Mouse (Mus musculus) monocyte, adult 2 months (primary cell): Measurements from ENCODE around the gene Fam102b.
A peak's percentile ranks its signal among the peaks of the same experiment; 100 is the strongest.

Source experiments
- DNase-seq, 2 experiments: peaks; one replicate each; pipeline ENCODE4 v3.0.0; 2022; ENCODE audit warnings: low spot score in 2 of 2, low read depth in 1 of 2

Fam102b gene

DNA sequence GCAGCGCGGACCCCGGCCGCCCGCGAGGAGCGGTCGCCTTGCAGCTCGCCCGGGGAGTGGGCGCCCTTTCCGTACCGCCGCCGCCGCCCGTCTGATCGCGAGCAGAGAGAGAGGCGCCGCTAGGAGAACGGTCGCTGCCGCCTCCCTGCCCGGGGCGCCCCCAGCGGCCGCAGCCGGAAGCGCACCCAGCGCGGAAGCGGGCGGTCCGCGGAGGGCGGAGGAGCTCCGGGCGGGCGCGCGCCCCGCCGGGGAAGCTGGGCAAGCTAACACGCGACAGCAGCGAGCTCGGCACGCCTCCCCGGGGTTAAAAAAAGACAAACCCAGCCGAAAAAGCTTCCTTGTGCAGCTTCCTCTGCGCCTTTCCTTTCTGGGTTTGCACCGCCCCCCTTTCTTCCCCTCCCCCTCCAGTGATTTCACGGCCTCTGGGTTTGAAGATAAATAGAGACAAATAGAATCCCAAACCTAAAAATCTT is at the start of gene Fam102b:
Fam102b (minus strand) TSS at position 93 of the 473 bp plus-strand sequence.
- DNase-seq = peak; percentile 74 to 84

- peak in 1 of 2 experiments; percentile 7 for DNase-seq
Observed at GRCm38 (mm10) chr3:109062989-109063388, 35.6 kb upstream of the Fam102b start.

- no peak for DNase-seq
Observed at GRCm38 (mm10) chr3:109062391-109062790, 35.0 kb upstream of the Fam102b start.

- DNase-seq = no peak
Observed at GRCm38 (mm10) chr3:109059903-109060302, 32.5 kb upstream of the Fam102b start.

GRCm38 (mm10) chr3:109051946-109052331 is 24.5 kb upstream of the Fam102b start:
- no peak for DNase-seq

GRCm38 (mm10) chr3:109051056-109051945 is 23.9 kb upstream of the Fam102b start:
- DNase-seq = no peak

- DNase-seq = no peak
Observed at GRCm38 (mm10) chr3:109047707-109048283, 20.4 kb upstream of the Fam102b start.

GRCm38 (mm10) chr3:109046428-109046827 is 19.0 kb upstream of the Fam102b start:
- no peak for DNase-seq

DNA sequence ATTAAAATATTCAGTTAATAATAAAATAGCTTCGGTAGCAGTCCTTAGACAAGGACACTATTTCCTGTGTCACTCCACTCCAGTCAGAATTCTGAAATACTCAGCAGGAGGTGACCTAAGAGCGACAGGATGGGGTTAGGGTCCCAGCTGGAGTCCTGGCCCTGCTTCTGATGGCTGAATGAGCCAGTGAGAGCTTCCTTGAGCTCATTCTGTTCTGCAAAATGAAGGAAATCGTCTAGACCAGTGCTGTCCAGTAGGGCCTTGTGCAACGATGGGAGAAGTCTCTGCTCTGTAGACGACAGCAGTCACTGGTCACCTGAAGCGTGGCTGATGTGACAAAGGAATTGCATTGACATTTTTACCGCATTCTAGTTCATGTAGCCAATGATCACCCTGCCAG is 16.0 kb upstream of the Fam102b start:
- no peak for DNase-seq

GRCm38 (mm10) chr3:109040908-109041307 is 13.5 kb upstream of the Fam102b start:
- no peak for DNase-seq

DNA sequence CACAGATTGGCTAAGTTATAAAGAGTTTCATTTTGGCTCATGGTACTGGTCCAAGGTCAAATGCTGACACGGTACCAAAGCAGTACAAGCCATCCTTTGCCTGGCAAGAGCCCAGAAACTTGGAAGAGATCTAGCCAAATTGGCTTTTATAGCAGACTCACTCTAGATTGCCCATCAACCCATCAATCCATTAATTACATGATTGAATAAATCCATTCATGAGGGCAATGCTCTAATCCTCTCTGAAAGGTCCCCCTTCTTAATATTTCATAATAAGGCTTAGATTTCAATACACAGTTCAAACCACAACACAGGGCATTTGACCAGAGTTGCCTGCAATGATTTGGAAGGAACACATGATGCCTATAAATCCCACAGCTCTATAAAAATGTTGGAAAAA is 7.0 kb upstream of the Fam102b start:
- DNase-seq = no peak

DNA sequence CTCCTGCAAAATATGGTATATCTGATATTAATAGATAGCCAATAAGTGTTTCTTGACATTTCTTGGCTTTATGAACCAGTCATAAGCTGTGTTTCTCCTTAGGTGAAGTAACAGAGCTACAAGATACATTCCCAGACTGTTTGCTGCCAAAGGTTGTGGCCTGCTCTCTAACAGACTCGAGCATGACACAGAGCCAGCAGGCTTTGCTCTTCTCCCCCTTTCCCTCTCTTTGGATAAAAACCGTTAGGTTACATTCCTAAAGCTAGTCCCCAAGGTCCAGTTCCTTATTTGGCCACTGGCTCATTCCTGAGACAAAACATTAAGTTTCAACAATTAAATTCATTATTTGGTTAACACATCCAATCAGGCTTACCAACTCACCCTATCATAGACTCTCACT is 4.9 kb upstream of the Fam102b start:
- no peak for DNase-seq

DNA sequence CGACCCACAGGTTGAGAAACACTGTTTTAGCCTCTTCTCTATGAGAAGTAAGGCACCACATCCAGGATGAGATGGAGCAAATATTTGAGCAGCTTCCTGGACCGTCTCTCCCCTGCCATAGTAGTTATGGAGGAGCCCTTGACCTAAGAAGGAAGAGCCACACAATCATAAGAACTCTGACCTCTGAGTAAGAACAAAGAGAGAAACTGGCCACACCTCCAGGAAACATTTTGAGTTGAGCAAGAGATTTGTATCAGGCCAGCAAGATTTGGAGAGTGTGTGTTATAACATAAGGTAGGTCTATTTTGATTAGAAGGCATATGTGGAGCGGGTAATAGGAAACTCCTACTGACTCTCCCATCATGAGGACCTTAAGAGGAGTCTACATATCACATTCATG is 4.2 kb upstream of the Fam102b start:
- no peak for DNase-seq

GRCm38 (mm10) chr3:109030817-109031216 is 3.4 kb upstream of the Fam102b start:
- no peak for DNase-seq

- DNase-seq = no peak
Observed at GRCm38 (mm10) chr3:109029661-109030060, 2.3 kb upstream of the Fam102b start.

DNA sequence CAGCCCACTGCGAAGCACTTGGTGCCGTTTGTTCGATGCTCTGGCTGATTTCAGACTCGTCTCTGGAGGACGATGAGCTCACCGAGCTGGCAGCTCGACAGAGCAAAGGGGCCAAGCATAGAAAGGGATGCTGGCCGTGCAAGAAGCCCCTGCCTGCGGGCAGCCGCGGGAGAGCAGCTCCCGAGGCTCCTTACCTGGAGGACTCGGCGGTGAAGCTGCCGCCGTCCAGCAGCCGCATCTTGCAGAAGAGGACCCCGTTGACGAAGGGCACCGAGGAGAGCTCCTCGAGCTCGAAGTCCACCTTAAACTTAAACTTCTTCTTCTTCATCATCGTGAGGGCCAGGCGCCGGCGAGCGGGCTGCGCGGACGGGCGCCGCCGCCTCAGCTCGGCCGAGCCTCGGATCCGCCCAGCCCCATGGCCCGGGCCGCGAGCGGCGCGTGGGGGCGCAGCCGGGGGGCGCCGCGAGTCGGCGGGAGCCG is 376 bp downstream of the Fam102b start:
- DNase-seq = no peak

- DNase-seq = no peak
Observed at GRCm38 (mm10) chr3:109026462-109026990, 881 bp downstream of the Fam102b start.

- peak in 1 of 2 experiments; percentile 43 for DNase-seq
Observed at GRCm38 (mm10) chr3:109025579-109025978, 1.8 kb downstream of the Fam102b start.

- no peak for DNase-seq
Observed at GRCm38 (mm10) chr3:109023066-109023465, 4.3 kb downstream of the Fam102b start.

GRCm38 (mm10) chr3:109021720-109022516 is 5.5 kb downstream of the Fam102b start:
- DNase-seq = no peak

- no peak for DNase-seq
Observed at GRCm38 (mm10) chr3:109018336-109018735, 9.1 kb downstream of the Fam102b start.
